Mouse (Mus musculus) gastrocnemius, postnatal 10 days (tissue): ENCODE data around the gene Bcor. TPM values are rescaled to one million over a fixed set of nuclear protein-coding genes. Genes with fewer than 3 reads are reported as not detected.

Source experiments
- DNase-seq: peaks from one replicate; pipeline ENCODE4 v3.0.0; 2021; ENCODE audit warnings: mixed read lengths
- total RNA-seq, 2 experiments: library from RNA; stranded (reverse); gene quantifications; 2 replicates each; pipeline ENCODE4 v1.2.3; 2021

Bcor gene
- total RNA-seq, 2 experiments from 2014 or later = 20.6 to 28.0 TPM

DNA sequence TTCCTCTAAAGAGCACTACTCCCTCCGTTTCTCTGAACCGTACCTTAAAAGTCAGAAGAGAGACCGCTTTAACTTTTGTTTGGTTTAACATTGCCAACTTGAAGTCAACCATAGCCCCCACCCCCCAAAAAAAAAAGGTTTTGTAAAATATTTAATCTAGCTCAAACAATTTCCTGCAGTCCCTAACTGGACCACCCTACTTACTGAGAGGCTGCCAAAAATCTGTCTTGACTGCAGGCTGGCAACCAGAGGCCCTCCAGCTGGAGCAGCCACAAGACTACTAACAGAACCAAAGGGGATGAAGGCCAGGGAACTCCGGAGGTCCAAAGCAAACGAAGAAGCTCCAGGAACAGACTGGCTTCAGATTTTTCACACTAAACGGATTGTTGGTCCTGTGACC, 156.2 kb downstream of the Bcor start:
- DNase-seq = no peak

- no peak for DNase-seq
Observed at GRCm38 (mm10) chrX:12003539-12003938, 156.6 kb downstream of the Bcor start.

GRCm38 (mm10) chrX:12003106-12003505, 157.0 kb downstream of the Bcor start:
- peak; percentile 8 for DNase-seq

GRCm38 (mm10) chrX:12002596-12002995, 157.6 kb downstream of the Bcor start:
- no peak for DNase-seq

DNA sequence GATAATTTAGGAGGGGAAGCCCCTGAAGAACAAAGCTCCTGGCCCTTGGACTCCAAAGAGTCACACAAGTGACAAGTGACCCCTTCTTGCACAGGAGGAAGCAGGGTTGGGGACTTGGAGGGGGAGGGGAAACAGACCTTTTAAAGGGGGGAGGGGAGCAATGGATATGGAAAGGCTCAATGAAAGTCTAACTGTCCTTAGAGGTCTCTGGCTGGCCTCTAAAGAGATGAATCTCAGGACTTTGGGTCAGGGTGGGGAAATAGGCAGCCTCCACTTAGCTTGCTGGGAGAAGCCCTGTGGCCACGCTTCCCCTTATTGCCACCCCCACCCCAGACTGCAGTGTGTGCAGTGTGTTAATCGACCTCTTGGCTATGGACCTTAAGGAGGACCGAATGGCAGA, 158.2 kb downstream of the Bcor start:
- DNase-seq = no peak

DNA sequence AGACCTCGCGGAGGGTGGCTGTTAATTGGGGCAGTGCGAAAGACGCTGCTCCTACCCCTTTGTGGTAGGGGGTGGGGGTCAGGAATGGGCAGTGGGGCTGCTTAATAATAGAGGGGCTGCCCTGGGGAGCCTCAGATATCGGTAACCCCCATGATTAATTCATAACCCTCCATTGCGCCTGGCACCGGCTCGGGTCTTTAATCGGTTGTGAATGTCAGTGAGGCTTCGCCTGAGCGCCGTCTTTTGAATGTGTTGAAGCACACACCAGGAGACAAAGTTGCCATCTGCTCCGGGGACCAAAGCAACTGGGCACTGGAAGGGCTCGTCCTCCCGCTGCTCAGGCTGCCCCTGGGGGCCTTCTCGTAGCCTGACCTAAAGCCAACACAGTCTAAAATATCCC, 158.8 kb downstream of the Bcor start:
- no peak for DNase-seq

- no peak for DNase-seq
Observed at GRCm38 (mm10) chrX:12000620-12001019, 159.5 kb downstream of the Bcor start.

DNA sequence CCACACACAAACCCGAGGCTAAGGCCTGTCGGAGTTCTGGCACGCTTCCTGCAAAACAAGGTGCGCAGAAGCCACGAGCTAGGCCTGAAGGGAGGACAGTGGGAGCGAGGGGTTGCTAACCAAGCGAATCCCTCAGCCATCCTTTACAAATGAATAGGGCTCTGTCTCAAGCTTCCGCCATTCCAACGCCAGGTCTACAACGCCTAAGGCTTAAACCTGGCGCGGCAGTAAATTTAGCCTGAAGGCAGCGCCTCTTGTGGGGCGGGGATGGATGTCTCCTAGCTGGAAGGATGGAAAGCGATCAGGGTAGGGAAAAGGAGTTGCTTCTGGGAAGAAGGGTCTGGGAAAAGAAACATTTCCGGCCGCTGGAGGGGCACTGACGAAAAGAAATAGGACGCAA, 160.2 kb downstream of the Bcor start:
- DNase-seq = no peak

DNA sequence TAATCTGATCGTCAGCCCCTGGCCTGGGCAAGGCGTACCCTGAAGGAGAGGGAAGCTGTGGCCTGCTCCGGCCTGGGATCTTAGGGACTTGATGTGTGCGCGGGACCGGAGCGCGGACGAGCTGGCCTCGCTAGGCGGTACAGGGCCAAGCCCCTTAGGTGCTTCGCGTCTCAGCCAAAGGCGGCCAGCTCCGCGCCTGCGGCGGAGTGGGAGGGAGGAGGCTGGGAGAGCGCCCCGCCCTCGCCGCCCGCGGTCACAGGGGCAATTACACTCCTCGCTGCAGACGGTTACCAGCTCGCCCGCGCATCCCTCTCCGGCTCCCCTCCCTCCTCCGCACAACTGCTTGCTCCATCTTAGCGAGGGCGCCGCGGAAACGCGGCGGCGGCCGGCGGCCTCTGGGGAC, 161.2 kb downstream of the Bcor start:
- peak; percentile 52 for DNase-seq

- DNase-seq = no peak
Observed at GRCm38 (mm10) chrX:11996891-11997290, 163.3 kb downstream of the Bcor start.

DNA sequence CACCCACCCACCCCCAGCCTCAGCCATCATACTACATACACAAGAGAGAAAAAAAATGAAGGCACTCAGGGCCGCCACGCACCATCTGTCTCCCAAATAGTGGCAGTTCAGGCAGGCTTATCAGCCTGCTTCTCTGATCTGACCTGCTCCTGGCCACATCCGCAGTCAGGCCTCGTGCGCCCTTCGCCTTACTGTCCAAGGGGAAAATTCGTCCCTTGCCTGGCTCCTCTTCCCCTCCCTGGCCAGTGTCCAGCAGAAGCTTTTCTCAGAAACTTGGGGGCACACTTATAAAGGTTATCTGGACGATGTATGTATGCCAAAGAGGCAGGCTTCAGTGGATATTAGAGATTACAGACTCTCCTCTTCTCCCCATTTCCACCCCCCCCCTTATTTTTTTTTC, 163.7 kb downstream of the Bcor start:
- DNase-seq = no peak

DNA sequence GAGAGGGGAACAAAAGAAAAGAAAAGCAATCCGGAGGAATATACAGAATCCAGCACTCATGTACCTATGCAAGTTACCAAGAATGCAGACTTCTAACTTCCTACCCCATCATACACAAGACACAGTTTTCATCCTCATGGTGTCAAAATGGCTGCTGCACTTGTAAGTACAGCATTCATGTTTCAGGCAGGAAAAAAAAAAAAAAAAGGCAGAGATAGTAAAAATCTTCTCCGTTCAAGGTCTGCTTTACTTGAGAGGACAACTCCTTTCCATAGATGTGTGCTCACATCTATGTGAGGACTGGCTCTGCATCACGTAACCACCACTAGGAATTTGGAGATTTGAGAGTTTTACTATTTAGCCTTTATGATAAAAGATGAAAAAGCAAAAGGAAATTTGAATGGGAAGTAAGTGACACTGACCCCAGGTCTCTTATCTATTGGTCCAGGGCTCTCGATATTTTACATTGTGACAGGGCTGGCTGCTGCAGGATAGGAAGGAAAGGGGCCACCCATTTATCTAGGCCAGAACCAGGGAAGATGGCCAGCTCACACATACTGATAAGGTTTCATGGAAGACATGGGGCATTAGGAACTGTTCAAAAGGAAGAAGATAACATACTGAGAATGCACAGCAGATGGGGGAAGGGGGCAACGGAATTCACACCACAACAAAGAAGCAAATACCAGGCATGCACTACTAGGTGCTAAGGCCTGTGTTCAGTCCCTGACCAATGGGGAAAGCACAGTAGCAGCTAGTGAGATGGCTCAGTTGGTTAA, 166.3 kb downstream of the Bcor start:
- DNase-seq = no peak

DNA sequence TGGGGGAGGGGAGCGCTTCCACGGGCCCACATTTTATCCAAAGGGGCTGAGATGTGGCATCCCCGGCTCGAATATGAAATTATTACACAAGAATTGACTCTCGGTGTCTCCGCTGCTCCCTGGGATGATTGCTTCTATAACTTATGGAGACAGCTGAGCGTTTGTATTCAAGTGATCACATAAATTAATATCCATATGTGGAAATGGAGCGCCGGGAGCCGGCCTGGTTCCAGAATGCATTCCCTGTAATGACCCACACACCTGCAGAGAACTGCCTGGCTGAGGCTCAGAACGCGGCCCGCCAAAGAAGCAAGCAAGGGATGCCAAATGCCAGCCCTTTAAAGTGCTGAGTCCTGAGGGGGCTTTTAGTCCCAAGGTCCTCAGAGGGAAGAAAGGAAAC, 170.7 kb downstream of the Bcor start:
- DNase-seq = no peak

DNA sequence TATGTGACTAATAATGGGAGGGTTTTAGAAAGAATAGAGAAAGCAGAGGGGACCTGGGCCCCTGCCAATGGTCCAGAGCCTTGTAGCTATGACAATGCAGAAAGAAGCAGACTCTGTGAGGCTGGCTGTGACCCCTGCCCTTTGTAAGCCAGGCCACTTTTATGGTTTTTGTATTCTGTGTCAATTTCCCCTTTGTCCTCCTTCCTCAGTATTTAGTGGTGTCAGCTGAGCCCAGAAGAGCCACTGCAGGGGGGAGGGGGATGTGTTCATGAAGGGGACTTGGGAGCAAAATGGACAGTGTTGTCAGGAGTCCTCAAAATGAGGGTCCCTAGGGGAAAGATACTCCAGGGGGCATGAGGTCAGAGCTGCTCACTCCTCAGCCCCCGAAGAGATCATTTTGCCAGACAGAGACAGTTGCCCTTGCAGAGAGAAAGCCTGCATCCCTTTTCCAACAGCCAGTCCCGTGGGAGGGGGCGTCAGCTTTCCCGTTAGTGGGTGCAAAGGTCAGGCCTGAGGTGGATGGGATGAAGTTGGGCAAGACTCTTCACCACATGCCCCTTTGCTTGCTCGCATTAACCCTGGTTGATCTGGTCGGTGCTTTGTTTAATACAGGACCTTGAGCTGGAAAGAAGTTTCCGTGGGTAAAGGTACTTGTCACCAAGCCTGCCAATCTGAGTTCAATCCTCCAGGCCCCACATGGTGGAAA, 171.8 kb downstream of the Bcor start:
- no peak for DNase-seq

DNA sequence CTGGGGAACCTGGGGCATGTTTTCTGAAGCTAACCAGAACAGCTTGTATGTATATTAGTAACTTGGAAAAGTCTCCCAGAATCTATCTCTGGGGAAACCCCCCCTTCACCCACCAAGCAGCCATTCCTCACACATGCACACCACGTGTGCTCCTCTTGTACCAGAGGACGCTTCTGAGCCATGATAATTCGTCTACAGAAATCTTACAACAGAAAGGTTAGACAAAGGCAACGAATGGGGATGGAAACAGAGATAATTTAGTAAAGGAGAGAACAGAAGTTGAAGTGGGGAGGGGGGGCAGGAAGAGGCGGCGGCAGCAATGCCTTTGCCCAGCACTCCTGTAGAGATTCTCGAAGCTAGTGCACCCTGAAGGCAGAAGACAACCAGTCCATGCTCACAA, 172.6 kb downstream of the Bcor start:
- DNase-seq = no peak
